In the genomic region with DNA sequence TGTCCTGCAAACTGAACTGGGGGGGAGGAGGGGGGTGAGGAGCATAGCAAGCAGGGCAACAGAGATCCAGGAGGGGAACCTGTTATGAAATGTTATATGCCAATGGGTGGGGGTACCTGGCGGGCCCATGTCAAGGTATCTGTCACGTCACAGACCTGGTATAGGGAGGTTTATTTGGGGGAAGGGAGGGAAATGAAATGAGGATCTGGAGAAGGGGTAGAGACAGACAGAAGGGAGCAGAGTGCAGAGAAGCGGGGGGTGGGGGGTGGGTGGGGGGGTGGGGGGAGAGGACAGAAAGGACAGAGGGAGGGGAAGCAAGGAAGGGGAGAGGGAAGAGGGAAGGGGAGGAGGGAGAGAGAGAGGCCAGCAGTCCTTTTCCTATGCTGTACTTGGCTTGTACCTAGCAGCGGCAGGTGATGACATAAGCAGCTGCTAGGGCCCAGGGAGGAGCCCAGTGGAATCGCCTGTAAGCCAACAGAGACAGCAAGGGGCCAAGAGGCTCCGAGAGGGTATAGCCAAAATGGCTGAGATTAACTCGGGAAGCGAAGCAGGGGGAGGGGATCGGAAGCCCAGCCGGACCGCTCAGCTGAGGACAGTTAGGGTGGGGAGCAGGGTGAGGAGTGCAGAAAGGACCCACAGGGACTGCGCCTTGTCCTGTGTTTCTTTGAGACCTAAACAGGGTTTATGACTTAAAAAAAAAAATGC, we compare ENCODE assay signal across 8 mouse cellular contexts. TPM values are rescaled to one million over a fixed set of nuclear protein-coding genes. Genes with fewer than 3 reads are reported as not detected.
DNase-seq lines count a peak whose midpoint lies in the region; ATAC-seq and TF ChIP-seq lines count a peak whose summit lies in the region.

No protein-coding gene starts in this region.

- no peaks in the 10 kb centered on the region for H3K9me3 ChIP-seq in kidney, embryonic 15.5 days (replicated peaks)
- H3K9me3 ChIP-seq in embryonic facial prominence, embryonic 10.5 days, result no peaks in the 10 kb centered on the region
- no peaks in the 10 kb centered on the region for H3K9me3 ChIP-seq in hindbrain, embryonic 12.5 days (replicated peaks)
- H3K9me3 ChIP-seq in lung, postnatal 0 days (ENCODE audit: low read length), result no peaks in the 10 kb centered on the region
- H3K9me3 ChIP-seq in stomach, embryonic 16.5 days (replicated peaks; ENCODE audit: control insufficient read depth, low read length), result no peaks in the 10 kb centered on the region

- peaks cover 10% of the 10 kb centered on the region; the same call in 1 of the 2 replicates for H3K4me1 ChIP-seq in kidney, embryonic 15.5 days
- peaks cover 10% of the 10 kb centered on the region for H3K4me1 ChIP-seq in embryonic facial prominence, embryonic 10.5 days
- H3K4me1 ChIP-seq in hindbrain, embryonic 12.5 days, result peaks cover 9% of the 10 kb centered on the region
- H3K4me1 ChIP-seq in lung, postnatal 0 days (ENCODE audit: insufficient read depth, low read depth, low read length), result no peaks in the 10 kb centered on the region
- H3K4me1 ChIP-seq in stomach, embryonic 16.5 days (ENCODE audit: control insufficient read depth, insufficient read depth, low read length), result 0 out of 2 replicates have a peak, but pooled peaks cover 5% of the 10 kb centered on the region

- H3K36me3 ChIP-seq in kidney, embryonic 15.5 days, result no peaks in the 10 kb centered on the region
- no peaks in the 10 kb centered on the region for H3K36me3 ChIP-seq in embryonic facial prominence, embryonic 10.5 days (replicated peaks)
- H3K36me3 ChIP-seq in hindbrain, embryonic 12.5 days, result no peaks in the 10 kb centered on the region
- no peaks in the 10 kb centered on the region for H3K36me3 ChIP-seq in lung, postnatal 0 days (ENCODE audit: insufficient read depth, low read length)
- H3K36me3 ChIP-seq in stomach, embryonic 16.5 days (ENCODE audit: control insufficient read depth, insufficient read depth, low read length), result no peaks in the 10 kb centered on the region

- 0 out of 2 replicates have a peak overlapping the region, but pooled peaks have one; percentile 13 for H3K27ac ChIP-seq in kidney, embryonic 15.5 days
- peak overlapping the region; percentile 57 for H3K27ac ChIP-seq in embryonic facial prominence, embryonic 10.5 days (replicated peaks)
- no peak overlapping the region for H3K27ac ChIP-seq in hindbrain, embryonic 12.5 days
- peak overlapping the region; percentile 32; the same call in 1 of the 2 replicates for H3K27ac ChIP-seq in lung, postnatal 0 days (ENCODE audit: low read length)
- no peak overlapping the region for H3K27ac ChIP-seq in stomach, embryonic 16.5 days (ENCODE audit: low read length)

- peak overlapping the region; percentile 41 for H3K4me3 ChIP-seq in kidney, embryonic 15.5 days (replicated peaks)
- peak overlapping the region; percentile 53 for H3K4me3 ChIP-seq in embryonic facial prominence, embryonic 10.5 days
- H3K4me3 ChIP-seq in hindbrain, embryonic 12.5 days, result peak overlapping the region; percentile 27
- H3K4me3 ChIP-seq in lung, postnatal 0 days (ENCODE audit: low read depth, low read length), result peak overlapping the region; percentile 21
- peak overlapping the region; percentile 37 for H3K4me3 ChIP-seq in stomach, embryonic 16.5 days (replicated peaks; ENCODE audit: low read length)

- TF ChIP-seq EP300 in lung, postnatal 0 days (IDR thresholded peaks at IDR 0.05), result no peak

- H3K27me3 ChIP-seq in kidney, embryonic 15.5 days, result 0 out of 2 replicates have a peak, but pooled peaks cover 3% of the 10 kb centered on the region
- H3K27me3 ChIP-seq in embryonic facial prominence, embryonic 10.5 days (replicated peaks; ENCODE audit: low read depth, poor library complexity, severe bottlenecking), result peaks cover 4% of the 10 kb centered on the region; the same call in 1 of the 2 replicates
- no peaks in the 10 kb centered on the region; the same call in 1 of the 2 replicates for H3K27me3 ChIP-seq in hindbrain, embryonic 12.5 days
- H3K27me3 ChIP-seq in lung, postnatal 0 days (replicated peaks; ENCODE audit: insufficient read depth, low read length), result no peaks in the 10 kb centered on the region
- H3K27me3 ChIP-seq in stomach, embryonic 16.5 days (ENCODE audit: control insufficient read depth, insufficient read depth, low read length), result no peaks in the 10 kb centered on the region

- no peak for DNase-seq in kidney, adult 9 months
- DNase-seq in embryonic facial prominence, embryonic 10.5 days (ENCODE audit: low spot score), result peak; percentile 52
- peak; percentile 28 for DNase-seq in lung, postnatal 0 days (ENCODE audit: low spot score)
- no peak for DNase-seq in urinary bladder, postnatal 10 days (ENCODE audit: low spot score)
- no peak for DNase-seq in frontal cortex, postnatal 14 days (ENCODE audit: low spot score in 2 of 2)

- H3K9ac ChIP-seq in kidney, embryonic 15.5 days, result peak overlapping the region; percentile 23; the same call in 1 of the 2 replicates
- peak overlapping the region; percentile 35; the same call in 1 of the 2 replicates for H3K9ac ChIP-seq in hindbrain, embryonic 12.5 days
- 0 out of 2 replicates have a peak overlapping the region, but pooled peaks have one; percentile 23 for H3K9ac ChIP-seq in lung, postnatal 0 days (replicated peaks; ENCODE audit: low read depth)
- peak overlapping the region; percentile 31; the same call in 1 of the 2 replicates for H3K9ac ChIP-seq in stomach, embryonic 16.5 days (ENCODE audit: low read length)

- TF ChIP-seq CTCF in lung, postnatal 0 days (IDR thresholded peaks at IDR 0.05), result no peak

- ATAC-seq in kidney, embryonic 15.5 days (replicated peaks; ENCODE audit: low FRiP score), result peak; percentile 83
- ATAC-seq in hindbrain, embryonic 12.5 days (ENCODE audit: low FRiP score), result no peak
- ATAC-seq in lung, postnatal 0 days, result peak; percentile 38
- ATAC-seq in stomach, embryonic 16.5 days (ENCODE audit: insufficient read depth, low FRiP score), result no peak; the same call in 1 of the 2 replicates

- peak overlapping the region; percentile 69 for H3K4me2 ChIP-seq in kidney, embryonic 15.5 days
- H3K4me2 ChIP-seq in hindbrain, embryonic 12.5 days (replicated peaks), result peak overlapping the region; percentile 54
- peak overlapping the region; percentile 63 for H3K4me2 ChIP-seq in lung, postnatal 0 days (replicated peaks; ENCODE audit: low read depth, low read length)
- peak overlapping the region; percentile 64 for H3K4me2 ChIP-seq in stomach, embryonic 16.5 days (ENCODE audit: low read depth, low read length)

- 13% methylated on average over 12 of the region's 12 CpGs for WGBS in kidney, embryonic 15.5 days
- 10% methylated on average over 12 of the region's 12 CpGs for WGBS in embryonic facial prominence, embryonic 10.5 days
- 15% methylated on average over 12 of the region's 12 CpGs for WGBS in hindbrain, embryonic 12.5 days
- WGBS in lung, postnatal 0 days, result 12% methylated on average over 12 of the region's 12 CpGs
- 12% methylated on average over 12 of the region's 12 CpGs for whole genome bisulfite sequencing in stomach, embryonic 16.5 days

RNA-seq across cellular contexts. Expression of a gene that starts 14.5 kb away (rescaled TPM):
- polyA plus RNA-seq in kidney, embryonic 15.5 days (2015; fragmentation: Nextera tagmentation; extraction: Ambion mirVana), result not detected in 2 replicates
- not detected in 2 replicates for polyA plus RNA-seq in embryonic facial prominence, embryonic 10.5 days (2016; fragmentation: Nextera tagmentation; extraction: Ambion mirVana)
- not detected in 2 replicates for polyA plus RNA-seq in hindbrain, embryonic 12.5 days (2016; fragmentation: Nextera tagmentation; extraction: Ambion mirVana)
- polyA plus RNA-seq in lung, postnatal 0 days (2015; fragmentation: Nextera tagmentation; extraction: Ambion mirVana), result not detected in 2 replicates
- polyA plus RNA-seq in stomach, embryonic 16.5 days (2015; fragmentation: Nextera tagmentation; extraction: Ambion mirVana), result not detected in 2 replicates

Comparison
In these comparisons a context has a peak if more than half of its experiments do, and no peak if none do; other contexts are left out.
1. ATAC-seq: peak in kidney, embryonic 15.5 days (single experiment) and lung, postnatal 0 days (single experiment); none in hindbrain, embryonic 12.5 days (single experiment) and stomach, embryonic 16.5 days (single experiment).
2. H3K27ac ChIP-seq: peak in kidney, embryonic 15.5 days (single experiment), embryonic facial prominence, embryonic 10.5 days (single experiment) and lung, postnatal 0 days (single experiment); none in hindbrain, embryonic 12.5 days (single experiment) and stomach, embryonic 16.5 days (single experiment).
3. DNase-seq: peak in embryonic facial prominence, embryonic 10.5 days (single experiment) and lung, postnatal 0 days (single experiment); none in kidney, adult 9 months (single experiment), urinary bladder, postnatal 10 days (single experiment) and frontal cortex, postnatal 14 days (0 of 2).
4. Peak in every context shown above with its lines, with median percentiles within 50 percentile points of each other: H3K4me2 ChIP-seq, H3K4me3 ChIP-seq and H3K9ac ChIP-seq.